Mouse (Mus musculus) embryonic facial prominence, embryonic 14.5 days (tissue): ENCODE data around the gene Bbs7. TPM values are rescaled to one million over a fixed set of nuclear protein-coding genes. Genes with fewer than 3 reads are reported as not detected.

Source experiments
- ATAC-seq: fragments of 200-750 bp; cut with Nextera tagmentation; 2 replicates; pipeline ENCODE4 v1.8.0; 2017; ENCODE audit warnings: low read depth, moderate number of reproducible peaks, moderate TSS enrichment
- DNase-seq: peaks from one replicate; pipeline ENCODE4 v3.0.0-alpha.2; 2015; ENCODE audit warnings: low spot score
- H3K27ac ChIP-seq: fragments of 300-500 bp; sonication (generic); replicated peaks from 2 replicates; pipeline ENCODE4 v1.5.1; 2014; ENCODE audit warnings: low read depth, mild to moderate bottlenecking, low read length, moderate library complexity
- H3K27me3 ChIP-seq: fragments of 300-500 bp; sonication (generic); replicated peaks from 2 replicates; pipeline ENCODE4 v1.6.1; 2014; ENCODE audit warnings: low read length; ENCODE audit not compliant: control insufficient read depth, insufficient read depth
- H3K36me3 ChIP-seq: fragments of 300-500 bp; sonication (generic); 2 replicates; pipeline ENCODE4 v1.6.1; 2014; ENCODE audit warnings: low read length, mixed read lengths; ENCODE audit not compliant: control insufficient read depth, insufficient read depth
- H3K4me1 ChIP-seq: fragments of 300-500 bp; sonication (generic); 2 replicates; pipeline ENCODE4 v1.6.1; 2014; ENCODE audit warnings: antibody characterized with exemption, low read length; ENCODE audit not compliant: control insufficient read depth, insufficient read depth
- H3K4me2 ChIP-seq: fragments of 300-500 bp; sonication (generic); 2 replicates; pipeline ENCODE4 v1.6.1; 2014; ENCODE audit warnings: low read depth, mild to moderate bottlenecking, low read length, moderate library complexity, mixed read lengths
- H3K4me3 ChIP-seq: fragments of 300-500 bp; sonication (generic); 2 replicates; pipeline ENCODE4 v1.5.1; 2014; ENCODE audit warnings: low read depth, mild to moderate bottlenecking, low read length
- H3K9ac ChIP-seq: fragments of 300-500 bp; sonication (generic); 2 replicates; pipeline ENCODE4 v1.6.1; 2014; ENCODE audit warnings: low read depth, mild to moderate bottlenecking, low read length, moderate library complexity, mixed read lengths
- H3K9me3 ChIP-seq: fragments of 300-500 bp; sonication (generic); 2 replicates; pipeline ENCODE4 v1.6.1; 2016; ENCODE audit warnings: low read length; ENCODE audit not compliant: control insufficient read depth
- WGBS: fragments of 180-500 bp; shearing (Covaris S2); extraction: QIAGEN DNeasy Blood & Tissue Kit; methylation state at CpG from one replicate; pipeline ENCODE4 v1.1.7; 2014; 5-methylcytosine and 5-hydroxymethylcytosine counted together
- polyA plus RNA-seq: library from polyadenylated mRNA; unstranded; fragments of >200 nt; fragmentation: Nextera tagmentation; extraction: Ambion mirVana; gene quantifications from 2 replicates; pipeline ENCODE4 v1.2.1, GENCODE M21; 2014

Bbs7 gene
- polyA plus RNA-seq, 1 experiment from 2014 or later = 14.9 TPM

DNA sequence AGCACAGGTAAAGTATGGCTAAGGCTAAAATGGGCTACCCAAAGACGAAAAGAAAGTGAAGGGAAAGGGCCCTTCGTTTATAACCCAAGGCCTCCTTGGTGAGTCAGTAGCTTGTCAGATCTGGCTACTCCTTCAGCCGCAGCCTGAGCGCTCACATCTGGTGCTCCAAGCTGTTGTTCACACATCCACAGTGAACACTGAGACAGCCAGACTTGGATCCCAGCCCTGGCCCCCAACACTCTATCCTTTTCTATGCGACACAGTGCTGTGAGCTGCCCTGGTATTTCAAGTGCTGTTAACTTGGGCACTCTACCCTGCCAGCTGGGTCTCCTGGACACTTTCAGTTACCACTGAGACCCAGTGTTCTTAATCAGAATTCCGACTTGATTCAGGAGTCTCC is 82.9 kb downstream of the Bbs7 start:
- 93% methylated on average over 6 of the region's 6 CpGs for WGBS
- peaks cover 13% of the 10 kb centered on the region for H3K27me3 ChIP-seq
- no peaks in the 10 kb centered on the region for H3K4me1 ChIP-seq
- no peaks in the 10 kb centered on the region for H3K36me3 ChIP-seq
- no peak overlapping the region for H3K27ac ChIP-seq
- no peaks in the 10 kb centered on the region for H3K9me3 ChIP-seq
- no peak for ATAC-seq
- no peak for DNase-seq
- no peak overlapping the region for H3K4me2 ChIP-seq
- H3K9ac ChIP-seq = no peak overlapping the region
- no peak overlapping the region for H3K4me3 ChIP-seq

DNA sequence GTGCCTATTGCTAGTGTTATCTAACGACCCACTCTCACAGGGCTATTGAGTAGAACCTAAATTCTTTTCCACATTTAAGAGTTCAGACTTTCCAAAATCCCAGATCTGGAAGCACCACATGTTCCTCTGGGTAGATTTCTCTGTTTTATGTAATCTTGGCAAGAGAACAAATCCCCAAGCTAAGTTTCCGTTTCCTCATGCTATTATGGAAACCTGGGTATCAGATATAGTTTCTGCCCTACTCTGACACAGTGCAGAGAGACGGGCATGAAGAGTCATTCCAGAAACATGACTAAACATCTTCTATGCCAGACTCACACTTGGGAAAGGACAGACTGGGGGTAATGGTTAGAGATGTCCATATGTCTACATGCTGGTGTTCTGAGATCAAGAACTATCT is 88.8 kb downstream of the Bbs7 start:
- DNase-seq = no peak
- Histone ChIP-seq H3K9me3 (no peaks in the 10 kb centered on the region), H3K9ac (no peak overlapping the region), H3K27ac (no peak overlapping the region), H3K4me2 (no peak overlapping the region), H3K4me3 (no peak overlapping the region), H3K4me1 (0 out of 2 replicates have a peak, but pooled peaks cover 4% of the 10 kb centered on the region), H3K27me3 (peaks cover 36% of the 10 kb centered on the region), H3K36me3 (no peaks in the 10 kb centered on the region)
- ATAC-seq = no peak
- WGBS = 61% methylated on average over 3 of the region's 3 CpGs

Other genes with a start within 250 kb of the Bbs7 start
- gene Anxa5, start 137.6 kb downstream of the Bbs7 start, polyA plus RNA-seq = 458 and 477 TPM in 2 replicates
- 2.0 and 2.8 TPM in 2 replicates for gene 1810062G17Rik, start 137.5 kb downstream of the Bbs7 start, polyA plus RNA-seq
- gene Gm11549, start 91.7 kb downstream of the Bbs7 start, polyA plus RNA-seq = 0.33 and 0.73 TPM in 2 replicates
- gene Exosc9, start 60.9 kb downstream of the Bbs7 start, polyA plus RNA-seq = 52.9 and 53.7 TPM in 2 replicates
- gene Ccna2, start 41.3 kb downstream of the Bbs7 start, polyA plus RNA-seq = 159 and 177 TPM in 2 replicates
- gene Trpc3, start 76.7 kb upstream of the Bbs7 start, polyA plus RNA-seq = 3.8 and 5.8 TPM in 2 replicates
- 61.5 and 68.4 TPM in 2 replicates for gene 4932438A13Rik, start 249.6 kb upstream of the Bbs7 start, polyA plus RNA-seq